Mouse (Mus musculus): ENCODE results near the gene Vmn1r7. TPM values are rescaled to one million over a fixed set of nuclear protein-coding genes. Genes with fewer than 3 reads are reported as not detected.
"Not testable (repeated sequence)": the region's sequence is repeated elsewhere in the genome, so short reads cannot be mapped to it uniquely, and the experiment has no call there.

Gene Vmn1r7
- not detected in 2 replicates for polyA plus RNA-seq (2014; fragmentation: Nextera tagmentation; extraction: Ambion mirVana)

- H3K4me3 ChIP-seq (replicated peaks; ENCODE audit: low read depth, low read length); H3K9ac ChIP-seq (replicated peaks; ENCODE audit: low read length); DNase-seq; H3K27ac ChIP-seq (replicated peaks; ENCODE audit: low read depth, low read length); ATAC-seq (ENCODE audit: low FRiP score, low TSS enrichment); H3K36me3 ChIP-seq (ENCODE audit: control insufficient read depth, insufficient read depth, low read length); H3K27me3 ChIP-seq (ENCODE audit: control insufficient read depth, insufficient read depth, low read length); H3K9me3 ChIP-seq (ENCODE audit: control insufficient read depth, low read length); H3K4me1 ChIP-seq (ENCODE audit: control insufficient read depth, insufficient read depth, low read length); H3K4me2 ChIP-seq (ENCODE audit: low read length): not testable (repeated sequence)
- WGBS, result 94% methylated on average over 2 of the region's 2 CpGs
These were observed at the start of gene Vmn1r7 for GRCm38 (mm10) chr6:57025224-57025623. Vmn1r7 (minus strand) TSS chr6:57025324.

DNA sequence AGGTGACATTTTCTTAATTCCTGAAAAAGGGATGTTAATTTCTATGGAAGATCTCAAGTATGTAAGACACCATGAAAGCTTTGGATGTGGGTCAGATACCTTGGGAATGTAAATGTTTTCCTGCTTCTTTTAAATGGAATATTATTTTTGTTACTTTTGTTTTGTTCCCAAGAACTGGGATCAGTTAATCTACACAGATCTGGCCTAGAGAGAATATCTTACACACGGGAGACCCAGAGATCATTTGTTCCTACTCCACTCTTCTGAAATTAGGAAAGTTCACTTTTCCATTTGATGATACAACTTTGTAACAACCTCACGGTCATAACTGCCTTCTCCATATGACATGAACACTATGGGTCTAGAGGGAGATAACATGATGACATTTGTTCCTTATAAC, 41.4 kb upstream of the Vmn1r7 start, which contains the start of gene Vmn1r9:
Vmn1r9 (plus strand) TSS at position 301 of the 400 bp plus-strand sequence.
- DNase-seq, result no peak
- no peak for ATAC-seq (ENCODE audit: low FRiP score, low TSS enrichment)
- Histone ChIP-seq H3K36me3 (ENCODE audit: control insufficient read depth, insufficient read depth, low read length) (no peaks in the 10 kb centered on the region), H3K9ac (replicated peaks; ENCODE audit: low read length) (no peak within 1 kb of the TSS), H3K27ac (replicated peaks; ENCODE audit: low read depth, low read length) (no peak within 1 kb of the TSS), H3K4me3 (replicated peaks; ENCODE audit: low read depth, low read length) (no peak within 1 kb of the TSS), H3K27me3 (ENCODE audit: control insufficient read depth, insufficient read depth, low read length) (no peaks in the 10 kb centered on the region), H3K4me1 (ENCODE audit: control insufficient read depth, insufficient read depth, low read length) (no peaks in the 10 kb centered on the region), H3K4me2 (ENCODE audit: low read length) (no peak within 1 kb of the TSS), H3K9me3 (ENCODE audit: control insufficient read depth, low read length) (no peaks in the 10 kb centered on the region)
- WGBS, result 90% methylated on average over 2 of the region's 2 CpGs

DNA sequence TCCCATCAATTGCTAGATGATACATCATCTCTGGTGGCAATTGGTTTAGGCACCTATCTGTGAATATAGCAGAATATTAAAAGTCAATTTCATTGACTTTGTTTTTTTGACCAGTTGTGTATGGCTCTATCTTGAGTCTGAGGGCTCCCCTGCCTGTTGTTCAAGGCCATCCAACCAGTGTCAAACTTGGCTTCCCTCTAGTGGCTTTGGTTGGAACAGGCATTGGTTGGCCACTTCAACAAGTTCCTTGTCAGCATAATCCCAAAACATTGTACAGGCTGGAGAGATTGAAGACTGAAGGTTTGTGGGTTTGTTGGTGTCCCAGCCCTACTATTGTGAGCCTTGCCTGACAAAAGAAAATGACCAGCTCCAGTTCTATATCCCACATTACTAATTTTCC, 38.6 kb upstream of the Vmn1r7 start:
- DNase-seq, result no peak
- Histone ChIP-seq H3K36me3 (ENCODE audit: control insufficient read depth, insufficient read depth, low read length) (no peaks in the 10 kb centered on the region), H3K9ac (replicated peaks; ENCODE audit: low read length) (no peak overlapping the region), H3K4me3 (replicated peaks; ENCODE audit: low read depth, low read length) (no peak overlapping the region), H3K9me3 (ENCODE audit: control insufficient read depth, low read length) (no peaks in the 10 kb centered on the region), H3K4me1 (ENCODE audit: control insufficient read depth, insufficient read depth, low read length) (no peaks in the 10 kb centered on the region), H3K4me2 (ENCODE audit: low read length) (no peak overlapping the region), H3K27ac (replicated peaks; ENCODE audit: low read depth, low read length) (no peak overlapping the region), H3K27me3 (ENCODE audit: control insufficient read depth, insufficient read depth, low read length) (no peaks in the 10 kb centered on the region)
- ATAC-seq (ENCODE audit: low FRiP score, low TSS enrichment), result no peak

GRCm38 (mm10) chr6:57034674-57035073, 9.6 kb upstream of the Vmn1r7 start:
- Histone ChIP-seq H3K4me2 (ENCODE audit: low read length) (no peak overlapping the region), H3K27me3 (ENCODE audit: control insufficient read depth, insufficient read depth, low read length) (no peaks in the 10 kb centered on the region), H3K9ac (replicated peaks; ENCODE audit: low read length) (no peak overlapping the region), H3K9me3 (ENCODE audit: control insufficient read depth, low read length) (no peaks in the 10 kb centered on the region), H3K36me3 (ENCODE audit: control insufficient read depth, insufficient read depth, low read length) (no peaks in the 10 kb centered on the region), H3K27ac (replicated peaks; ENCODE audit: low read depth, low read length) (no peak overlapping the region), H3K4me1 (ENCODE audit: control insufficient read depth, insufficient read depth, low read length) (no peaks in the 10 kb centered on the region), H3K4me3 (replicated peaks; ENCODE audit: low read depth, low read length) (no peak overlapping the region)
- DNase-seq (no peak), ATAC-seq (ENCODE audit: low FRiP score, low TSS enrichment) (no peak)
- WGBS, result 89% methylated on average over 2 of the region's 2 CpGs

DNA sequence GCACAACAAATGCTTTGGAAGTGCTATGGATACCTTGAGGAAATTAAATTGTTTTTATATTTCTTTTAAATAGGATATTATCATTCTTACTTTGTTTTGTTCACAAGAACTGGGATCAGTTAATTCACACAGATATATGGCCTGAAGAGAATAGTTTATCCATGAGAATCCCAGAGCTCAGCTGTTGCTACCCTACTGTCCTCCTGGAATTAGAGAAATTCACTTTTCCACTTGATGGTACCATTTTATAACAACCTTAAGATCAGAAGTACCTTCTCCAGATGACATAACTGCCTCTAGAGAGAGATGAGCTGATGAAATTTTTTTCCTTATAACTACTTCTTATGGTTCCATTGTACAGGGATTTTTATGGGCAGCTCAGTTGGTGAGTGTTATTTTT, 6.9 kb upstream of the Vmn1r7 start, which contains the start of gene Vmn1r8:
Vmn1r8 (plus strand) TSS at position 301 of the 400 bp plus-strand sequence.
- H3K4me1 ChIP-seq (ENCODE audit: control insufficient read depth, insufficient read depth, low read length), result no peaks in the 10 kb centered on the region
- H3K27me3 ChIP-seq (ENCODE audit: control insufficient read depth, insufficient read depth, low read length), result no peaks in the 10 kb centered on the region
- no peak for ATAC-seq (ENCODE audit: low FRiP score, low TSS enrichment)
- no peak within 1 kb of the TSS for H3K4me3 ChIP-seq (replicated peaks; ENCODE audit: low read depth, low read length)
- H3K4me2 ChIP-seq (ENCODE audit: low read length), result no peak within 1 kb of the TSS
- no peak within 1 kb of the TSS for H3K9ac ChIP-seq (replicated peaks; ENCODE audit: low read length)
- no peak for DNase-seq
- no peaks in the 10 kb centered on the region for H3K9me3 ChIP-seq (ENCODE audit: control insufficient read depth, low read length)
- no peak within 1 kb of the TSS for H3K27ac ChIP-seq (replicated peaks; ENCODE audit: low read depth, low read length)
- no peaks in the 10 kb centered on the region for H3K36me3 ChIP-seq (ENCODE audit: control insufficient read depth, insufficient read depth, low read length)

DNA sequence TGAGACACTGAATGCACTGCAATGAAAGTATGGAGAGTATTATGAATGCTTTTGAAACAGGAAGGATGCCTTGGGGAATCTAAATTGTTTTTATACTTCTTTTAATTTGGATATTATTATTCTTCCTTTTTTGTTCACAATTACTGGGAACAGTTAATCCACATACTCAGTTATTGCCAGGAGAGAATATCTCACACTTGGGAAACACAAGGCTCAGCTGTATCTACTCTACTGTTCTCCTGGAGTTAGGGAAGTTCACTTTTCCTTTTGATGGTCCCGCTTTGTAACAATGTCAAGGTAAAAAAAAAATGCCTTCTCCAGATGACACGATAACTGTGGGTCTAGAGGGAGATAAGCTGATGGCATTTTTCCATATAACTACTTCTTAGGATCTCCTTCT, 28.2 kb downstream of the Vmn1r7 start, which contains the start of gene Vmn1r6:
Vmn1r6 (plus strand) TSS at position 301 of the 400 bp plus-strand sequence.
- H3K9ac ChIP-seq (replicated peaks; ENCODE audit: low read length), result no peak within 1 kb of the TSS
- no peak for DNase-seq
- H3K27me3 ChIP-seq (ENCODE audit: control insufficient read depth, insufficient read depth, low read length), result no peaks in the 10 kb centered on the region
- H3K36me3 ChIP-seq (ENCODE audit: control insufficient read depth, insufficient read depth, low read length), result no peaks in the 10 kb centered on the region
- no peak within 1 kb of the TSS for H3K4me2 ChIP-seq (ENCODE audit: low read length)
- H3K4me1 ChIP-seq (ENCODE audit: control insufficient read depth, insufficient read depth, low read length), result no peaks in the 10 kb centered on the region
- 85% methylated on average over 2 of the region's 2 CpGs for WGBS
- no peak within 1 kb of the TSS for H3K4me3 ChIP-seq (replicated peaks; ENCODE audit: low read depth, low read length)
- H3K9me3 ChIP-seq (ENCODE audit: control insufficient read depth, low read length), result no peaks in the 10 kb centered on the region
- no peak within 1 kb of the TSS for H3K27ac ChIP-seq (replicated peaks; ENCODE audit: low read depth, low read length)
- no peak for ATAC-seq (ENCODE audit: low FRiP score, low TSS enrichment)

Other genes with a start within 250 kb of the Vmn1r7 start
- 28.8 and 31.0 TPM in 2 replicates for gene Kbtbd2, start 227.5 kb downstream of the Vmn1r7 start, polyA plus RNA-seq (2014; fragmentation: Nextera tagmentation; extraction: Ambion mirVana)
- 13.9 and 24.9 TPM in 2 replicates for gene Fkbp9, start 193.3 kb downstream of the Vmn1r7 start, polyA plus RNA-seq (2014; fragmentation: Nextera tagmentation; extraction: Ambion mirVana)
- 198 and 204 TPM in 2 replicates for gene Nt5c3, start 101.4 kb downstream of the Vmn1r7 start, polyA plus RNA-seq (2014; fragmentation: Nextera tagmentation; extraction: Ambion mirVana)
- gene Vmn1r4, start 101.3 kb downstream of the Vmn1r7 start, polyA plus RNA-seq (2014; fragmentation: Nextera tagmentation; extraction: Ambion mirVana), result 0.46 and 0.93 TPM in 2 replicates
- gene Vmn1r5, start 55.1 kb downstream of the Vmn1r7 start, polyA plus RNA-seq (2014; fragmentation: Nextera tagmentation; extraction: Ambion mirVana), result not detected in 2 replicates
- not detected in 2 replicates for gene Vmn1r6, start 28.1 kb downstream of the Vmn1r7 start, polyA plus RNA-seq (2014; fragmentation: Nextera tagmentation; extraction: Ambion mirVana)
- not detected in 2 replicates for gene Vmn1r8, start 7.0 kb upstream of the Vmn1r7 start, polyA plus RNA-seq (2014; fragmentation: Nextera tagmentation; extraction: Ambion mirVana)
- gene Vmn1r9, start 41.5 kb upstream of the Vmn1r7 start, polyA plus RNA-seq (2014; fragmentation: Nextera tagmentation; extraction: Ambion mirVana), result not detected in 2 replicates
- gene Vmn1r10, start 84.1 kb upstream of the Vmn1r7 start, polyA plus RNA-seq (2014; fragmentation: Nextera tagmentation; extraction: Ambion mirVana), result not detected in 2 replicates
- not detected in 2 replicates for gene Vmn1r11, start 108.1 kb upstream of the Vmn1r7 start, polyA plus RNA-seq (2014; fragmentation: Nextera tagmentation; extraction: Ambion mirVana)
- gene Vmn1r12, start 131.6 kb upstream of the Vmn1r7 start, polyA plus RNA-seq (2014; fragmentation: Nextera tagmentation; extraction: Ambion mirVana), result not detected in 2 replicates
- not detected in 2 replicates for gene Vmn1r13, start 178.0 kb upstream of the Vmn1r7 start, polyA plus RNA-seq (2014; fragmentation: Nextera tagmentation; extraction: Ambion mirVana)
- not detected in 2 replicates for gene Vmn1r14, start 206.4 kb upstream of the Vmn1r7 start, polyA plus RNA-seq (2014; fragmentation: Nextera tagmentation; extraction: Ambion mirVana)
- gene Vmn1r15, start 232.6 kb upstream of the Vmn1r7 start, polyA plus RNA-seq (2014; fragmentation: Nextera tagmentation; extraction: Ambion mirVana), result not detected in 2 replicates